Mouse (Mus musculus): ENCODE data around the gene Prmt2. TPM values are rescaled to one million over a fixed set of nuclear protein-coding genes. Genes with fewer than 3 reads are reported as not detected.

Prmt2 gene
- polyA plus RNA-seq, 1 experiment, result 52.4 TPM

GRCm38 (mm10) chr10:76257719-76258390 lies 20.2 kb upstream of the Prmt2 start:
- Histone ChIP-seq H3K79me2 (ENCODE audit: control insufficient read depth, insufficient read depth) (no peaks in the 10 kb centered on the region), H3ac (ENCODE audit: control insufficient read depth, insufficient read length) (no peak overlapping the region), H3K27me3 (ENCODE audit: control insufficient read depth, insufficient read depth, insufficient read length) (no peaks in the 10 kb centered on the region), H3K4me3 (no peak overlapping the region), H3K36me3 (ENCODE audit: control insufficient read depth, insufficient read depth) (no peaks in the 10 kb centered on the region), H3K4me2 (ENCODE audit: low read depth) (peak overlapping the region; percentile 79)
- TF ChIP-seq MYOG (IDR thresholded peaks at IDR 0.05; ENCODE audit: control insufficient read depth in 1 of 3, insufficient read depth in 1 of 3, insufficient read length in 2 of 3, low read depth in 2 of 3), result peak in 1 of 3 experiments; percentile 6
- peak; percentile 62 for TF ChIP-seq USF1 (IDR thresholded peaks at IDR 0.05; ENCODE audit: low read depth)
- TF ChIP-seq POLR2AphosphoS2 (IDR thresholded peaks at IDR 0.05; ENCODE audit: insufficient read length, low read depth), result peak; percentile 12
- TF ChIP-seq POLR2A (IDR thresholded peaks at IDR 0.05; ENCODE audit: insufficient read length, low read depth), result peak; percentile 32
- no peak for TF ChIP-seq REST (IDR thresholded peaks at IDR 0.05; ENCODE audit: insufficient read depth, insufficient read length)

GRCm38 (mm10) chr10:76257231-76257630 lies 19.6 kb upstream of the Prmt2 start:
- Histone ChIP-seq H3ac (ENCODE audit: control insufficient read depth, insufficient read length) (no peak overlapping the region), H3K79me2 (ENCODE audit: control insufficient read depth, insufficient read depth) (no peaks in the 10 kb centered on the region), H3K4me3 (no peak overlapping the region), H3K36me3 (ENCODE audit: control insufficient read depth, insufficient read depth) (no peaks in the 10 kb centered on the region), H3K4me2 (ENCODE audit: low read depth) (peak overlapping the region; percentile 79), H3K27me3 (ENCODE audit: control insufficient read depth, insufficient read depth, insufficient read length) (no peaks in the 10 kb centered on the region)
- TF ChIP-seq CEBPB (IDR thresholded peaks at IDR 0.05; ENCODE audit: insufficient read depth, poor library complexity, severe bottlenecking), result no peak
- TF ChIP-seq MYOG (IDR thresholded peaks at IDR 0.05; ENCODE audit: control insufficient read depth in 1 of 3, insufficient read depth in 1 of 3, insufficient read length in 2 of 3, low read depth in 2 of 3), result no peak
- no peak for TF ChIP-seq POLR2AphosphoS2 (IDR thresholded peaks at IDR 0.05; ENCODE audit: insufficient read length, low read depth)
- TF ChIP-seq MYOD1 (IDR thresholded peaks at IDR 0.05; ENCODE audit: control insufficient read depth in 1 of 3, insufficient read length in 2 of 3, low read depth in 2 of 3), result no peak
- TF ChIP-seq MAX (IDR thresholded peaks at IDR 0.05; ENCODE audit: low read depth), result no peak
- no peak for TF ChIP-seq TCF12 (IDR thresholded peaks at IDR 0.05; ENCODE audit: insufficient read depth, poor library complexity, severe bottlenecking)
- no peak for TF ChIP-seq REST (IDR thresholded peaks at IDR 0.05; ENCODE audit: insufficient read depth, insufficient read length)

GRCm38 (mm10) chr10:76255617-76256016 lies 18.0 kb upstream of the Prmt2 start:
- Histone ChIP-seq H3K79me2 (ENCODE audit: control insufficient read depth, insufficient read depth) (no peaks in the 10 kb centered on the region), H3K4me3 (no peak overlapping the region), H3ac (ENCODE audit: control insufficient read depth, insufficient read length) (no peak overlapping the region), H3K27me3 (ENCODE audit: control insufficient read depth, insufficient read depth, insufficient read length) (no peaks in the 10 kb centered on the region), H3K4me2 (ENCODE audit: low read depth) (no peak overlapping the region), H3K36me3 (ENCODE audit: control insufficient read depth, insufficient read depth) (no peaks in the 10 kb centered on the region)
- TF ChIP-seq SRF (IDR thresholded peaks at IDR 0.05; ENCODE audit: control insufficient read depth, insufficient read length, low read depth), result no peak
- TF ChIP-seq E2F4 (IDR thresholded peaks at IDR 0.05; ENCODE audit: insufficient read depth), result no peak
- no peak for TF ChIP-seq MYOG (IDR thresholded peaks at IDR 0.05; ENCODE audit: control insufficient read depth in 1 of 3, insufficient read depth in 1 of 3, insufficient read length in 2 of 3, low read depth in 2 of 3)
- TF ChIP-seq USF1 (IDR thresholded peaks at IDR 0.05; ENCODE audit: low read depth), result no peak
- no peak for TF ChIP-seq REST (IDR thresholded peaks at IDR 0.05; ENCODE audit: insufficient read depth, insufficient read length)
- TF ChIP-seq MYOD1 (IDR thresholded peaks at IDR 0.05; ENCODE audit: control insufficient read depth in 1 of 3, insufficient read length in 2 of 3, low read depth in 2 of 3), result no peak
- no peak for TF ChIP-seq TCF12 (IDR thresholded peaks at IDR 0.05; ENCODE audit: insufficient read depth, poor library complexity, severe bottlenecking)
- TF ChIP-seq CEBPB (IDR thresholded peaks at IDR 0.05; ENCODE audit: insufficient read depth, poor library complexity, severe bottlenecking), result no peak
- no peak for TF ChIP-seq MAX (IDR thresholded peaks at IDR 0.05; ENCODE audit: low read depth)
- no peak for TF ChIP-seq POLR2AphosphoS2 (IDR thresholded peaks at IDR 0.05; ENCODE audit: insufficient read length, low read depth)
- no peak for TF ChIP-seq TCF3 (IDR thresholded peaks at IDR 0.05; ENCODE audit: insufficient read length, low read depth)
- no peak for TF ChIP-seq POLR2A (IDR thresholded peaks at IDR 0.05; ENCODE audit: insufficient read length, low read depth)

DNA sequence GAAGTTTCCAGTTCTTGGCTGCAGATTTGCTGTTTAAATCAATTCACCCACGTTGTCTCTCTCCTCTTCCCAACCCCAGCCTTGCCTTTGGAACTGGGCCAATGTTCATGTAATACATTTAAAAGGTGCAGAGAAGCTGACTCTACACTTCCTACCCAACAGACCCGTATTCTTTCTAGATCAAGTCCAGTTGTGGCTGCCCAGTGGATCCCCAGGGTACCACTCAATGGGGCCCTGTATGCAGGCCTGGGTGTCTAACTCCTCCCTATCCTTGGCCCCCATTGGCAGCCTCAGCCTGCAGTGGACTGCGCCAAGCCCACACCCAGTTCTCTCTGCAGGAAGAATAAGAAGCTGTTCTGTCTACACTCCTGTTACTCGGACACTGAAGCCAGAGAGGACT lies 15.9 kb upstream of the Prmt2 start, which contains the start of gene S100b:
S100b (plus strand) TSS at position 318 of the 400 bp plus-strand sequence.
- no peak for TF ChIP-seq TCF12 (IDR thresholded peaks at IDR 0.05; ENCODE audit: insufficient read depth, poor library complexity, severe bottlenecking)
- no peak for TF ChIP-seq TCF3 (IDR thresholded peaks at IDR 0.05; ENCODE audit: insufficient read length, low read depth)
- no peak for TF ChIP-seq POLR2A (IDR thresholded peaks at IDR 0.05; ENCODE audit: insufficient read length, low read depth)
- TF ChIP-seq REST (IDR thresholded peaks at IDR 0.05; ENCODE audit: insufficient read depth, insufficient read length), result no peak
- TF ChIP-seq CEBPB (IDR thresholded peaks at IDR 0.05; ENCODE audit: insufficient read depth, poor library complexity, severe bottlenecking), result no peak
- no peak for TF ChIP-seq MAX (IDR thresholded peaks at IDR 0.05; ENCODE audit: low read depth)
- no peak for TF ChIP-seq POLR2AphosphoS2 (IDR thresholded peaks at IDR 0.05; ENCODE audit: insufficient read length, low read depth)
- TF ChIP-seq SRF (IDR thresholded peaks at IDR 0.05; ENCODE audit: control insufficient read depth, insufficient read length, low read depth), result no peak
- TF ChIP-seq MYOD1 (IDR thresholded peaks at IDR 0.05; ENCODE audit: control insufficient read depth in 1 of 3, insufficient read length in 2 of 3, low read depth in 2 of 3), result no peak
- no peak for TF ChIP-seq USF1 (IDR thresholded peaks at IDR 0.05; ENCODE audit: low read depth)
- no peak for TF ChIP-seq E2F4 (IDR thresholded peaks at IDR 0.05; ENCODE audit: insufficient read depth)
- TF ChIP-seq MYOG (IDR thresholded peaks at IDR 0.05; ENCODE audit: control insufficient read depth in 1 of 3, insufficient read depth in 1 of 3, insufficient read length in 2 of 3, low read depth in 2 of 3), result no peak
- Histone ChIP-seq H3K36me3 (ENCODE audit: control insufficient read depth, insufficient read depth) (no peaks in the 10 kb centered on the region), H3K4me3 (no peak within 1 kb of the TSS), H3K4me2 (ENCODE audit: low read depth) (no peak within 1 kb of the TSS), H3K27me3 (ENCODE audit: control insufficient read depth, insufficient read depth, insufficient read length) (no peaks in the 10 kb centered on the region), H3ac (ENCODE audit: control insufficient read depth, insufficient read length) (no peak within 1 kb of the TSS), H3K79me2 (ENCODE audit: control insufficient read depth, insufficient read depth) (no peaks in the 10 kb centered on the region)

Data from myocyte (in vitro differentiated cells).